Mouse (Mus musculus) ES-E14 (cell line): ENCODE results near the gene Tceal8. TPM values are rescaled to one million over a fixed set of nuclear protein-coding genes. Genes with fewer than 3 reads are reported as not detected.
"Not testable (repeated sequence)": the region's sequence is repeated elsewhere in the genome, so short reads cannot be mapped to it uniquely, and the experiment has no call there.

Experiments used
- DNase-seq: peaks from one replicate; pipeline ENCODE4 v3.0.0-alpha.2; 2013; ENCODE audit warnings: low read depth, low spot score
- H3K27ac ChIP-seq: 2 replicates; pipeline ENCODE4 v1.5.1; 2012; ENCODE audit warnings: low read depth, mild to moderate bottlenecking, low read length, moderate library complexity, mixed read lengths; ENCODE audit not compliant: poor library complexity, insufficient read depth, severe bottlenecking
- H3K36me3 ChIP-seq: 2 replicates; pipeline ENCODE4 v1.6.1; 2012; ENCODE audit warnings: mild to moderate bottlenecking, low read length, moderate library complexity, mixed read lengths; ENCODE audit not compliant: control insufficient read depth, poor library complexity, insufficient read depth, severe bottlenecking
- H3K4me1 ChIP-seq, 2 experiments: fragments of 150-350 bp in 1 of 2; sonication (generic) in 1 of 2; 2 replicates each; pipeline ENCODE4 v1.6.1; 2012; ENCODE audit warnings: low read length in 2 of 2, mild to moderate bottlenecking in 1 of 2, mixed read lengths in 1 of 2; ENCODE audit not compliant: control insufficient read depth in 2 of 2, insufficient read depth in 2 of 2, poor library complexity in 1 of 2
- H3K4me3 ChIP-seq, 2 experiments: fragments of 150-350 bp in 1 of 2; sonication (generic) in 1 of 2; 2 replicates each; pipeline ENCODE4 v1.5.1; 2012; ENCODE audit warnings: low read length in 2 of 2, low read depth in 1 of 2, mild to moderate bottlenecking in 1 of 2, mixed read lengths in 1 of 2; ENCODE audit not compliant: insufficient read depth in 1 of 2, poor library complexity in 1 of 2, severe bottlenecking in 1 of 2
- H3K9ac ChIP-seq: 2 replicates; pipeline ENCODE4 v1.6.1; 2012; ENCODE audit warnings: low read depth, mild to moderate bottlenecking, low read length, mixed read lengths; ENCODE audit not compliant: poor library complexity, insufficient read depth, severe bottlenecking
- H3K9me3 ChIP-seq: fragments of 150-350 bp; sonication (generic); 2 replicates; pipeline ENCODE4 v1.6.1; 2012; ENCODE audit warnings: low read depth, mild to moderate bottlenecking, low read length; ENCODE audit not compliant: control insufficient read depth, insufficient read depth
- CHD2 ChIP-seq: IDR thresholded peaks from 2 replicates; pipeline ENCODE4 v1.6.1; 2014; ENCODE audit warnings: mild to moderate bottlenecking, low read depth, low read length, inconsistent platforms
- HCFC1 ChIP-seq: IDR thresholded peaks from 2 replicates; pipeline ENCODE4 v1.6.1; 2012; ENCODE audit warnings: low read length, inconsistent platforms, borderline replicate concordance; ENCODE audit not compliant: insufficient read depth
- MAFK ChIP-seq: IDR thresholded peaks from 2 replicates; pipeline ENCODE4 v1.6.1; 2014; ENCODE audit warnings: mild to moderate bottlenecking, low read depth, low read length, inconsistent platforms; ENCODE audit not compliant: insufficient read depth
- ZC3H11A ChIP-seq: IDR thresholded peaks from 2 replicates; pipeline ENCODE4 v1.6.1; 2012; ENCODE audit warnings: low read depth, mild to moderate bottlenecking, inconsistent platforms, low read length, borderline replicate concordance
- ZNF384 ChIP-seq: IDR thresholded peaks from 2 replicates; pipeline ENCODE4 v1.6.1; 2012; ENCODE audit warnings: low read depth, low read length, inconsistent platforms
- in situ Hi-C, 2 experiments: fragments of 600-800 bp; cut with MboI; formaldehyde crosslinking; loops; one replicate each; pipeline ENCODE4 v1.15.1; 2025; ENCODE audit warnings: low sequenced_read_pairs in 2 of 2, inconsistent platforms in 1 of 2; ENCODE audit not compliant: unreplicated experiment in 2 of 2
- total RNA-seq: library from RNA; depleted of rRNA; stranded (reverse); fragments of 300-350 nt; gene quantifications from 2 replicates; pipeline ENCODE4 v1.2.3, GENCODE M21; 2012; rRNA removed

Gene Tceal8
- 35.5 and 76.2 TPM in 2 replicates for total RNA-seq

DNA sequence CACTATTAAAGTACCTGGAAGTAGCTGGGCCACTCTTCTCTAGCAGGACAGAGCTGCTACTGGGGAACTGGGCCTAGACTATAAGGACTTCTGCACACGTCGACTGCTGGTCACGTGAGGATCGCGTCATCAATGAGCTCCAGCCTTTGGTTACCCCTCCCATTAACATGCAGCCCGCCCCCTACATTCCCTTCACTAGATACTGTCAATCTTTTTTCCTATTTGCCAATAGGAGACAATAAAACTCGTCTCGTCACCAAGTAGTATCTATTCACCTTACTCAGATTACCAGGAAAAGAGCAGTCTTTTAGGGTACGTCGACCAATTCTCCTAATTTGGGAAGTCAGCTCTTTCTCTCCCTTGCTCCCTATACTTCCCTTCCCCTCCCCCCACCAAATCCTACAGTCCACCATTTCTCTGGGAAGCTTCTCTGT is at the start of gene Tceal8:
Gene Tceal8 (minus strand): TSS at position 225 of the 434 bp plus-strand sequence.
- peak within 1 kb of the TSS; percentile 82 for H3K27ac ChIP-seq
- in situ Hi-C loops, result no loop called here
- peak; percentile 84 for DNase-seq
- TF ChIP-seq CHD2, result no peak
- TF ChIP-seq MAFK, result peak; percentile 46; the same call in 1 of the 2 replicates
- no peak for TF ChIP-seq ZC3H11A
- peak; percentile 35; the same call in 1 of the 2 replicates for TF ChIP-seq HCFC1
- peak within 1 kb of the TSS; percentile 76 to 93 for H3K4me3 ChIP-seq
- H3K9me3 ChIP-seq, result no peaks in the 10 kb centered on the region
- H3K4me1 ChIP-seq, result peaks cover 0 to 3% of the 10 kb centered on the region in 2 experiments; a peak in 1 of 4 replicates
- no peaks in the 10 kb centered on the region for H3K36me3 ChIP-seq
- H3K9ac ChIP-seq, result peak within 1 kb of the TSS; percentile 85

GRCm38 (mm10) chrX:136216303-136216702 is 44.2 kb upstream of the Tceal8 start:
- H3K9ac ChIP-seq, result no peak overlapping the region
- H3K4me3 ChIP-seq, result no peak overlapping the region
- H3K4me1 ChIP-seq, result no peaks in the 10 kb centered on the region
- in situ Hi-C loops, result no loop called here
- TF ChIP-seq MAFK (no peak), ZNF384 (no peak), ZC3H11A (no peak), HCFC1 (no peak), CHD2 (no peak)
- H3K9me3 ChIP-seq, result no peaks in the 10 kb centered on the region
- no peak for DNase-seq
- H3K36me3 ChIP-seq, result no peaks in the 10 kb centered on the region; the same call in 1 of the 2 replicates
- no peak overlapping the region for H3K27ac ChIP-seq

DNA sequence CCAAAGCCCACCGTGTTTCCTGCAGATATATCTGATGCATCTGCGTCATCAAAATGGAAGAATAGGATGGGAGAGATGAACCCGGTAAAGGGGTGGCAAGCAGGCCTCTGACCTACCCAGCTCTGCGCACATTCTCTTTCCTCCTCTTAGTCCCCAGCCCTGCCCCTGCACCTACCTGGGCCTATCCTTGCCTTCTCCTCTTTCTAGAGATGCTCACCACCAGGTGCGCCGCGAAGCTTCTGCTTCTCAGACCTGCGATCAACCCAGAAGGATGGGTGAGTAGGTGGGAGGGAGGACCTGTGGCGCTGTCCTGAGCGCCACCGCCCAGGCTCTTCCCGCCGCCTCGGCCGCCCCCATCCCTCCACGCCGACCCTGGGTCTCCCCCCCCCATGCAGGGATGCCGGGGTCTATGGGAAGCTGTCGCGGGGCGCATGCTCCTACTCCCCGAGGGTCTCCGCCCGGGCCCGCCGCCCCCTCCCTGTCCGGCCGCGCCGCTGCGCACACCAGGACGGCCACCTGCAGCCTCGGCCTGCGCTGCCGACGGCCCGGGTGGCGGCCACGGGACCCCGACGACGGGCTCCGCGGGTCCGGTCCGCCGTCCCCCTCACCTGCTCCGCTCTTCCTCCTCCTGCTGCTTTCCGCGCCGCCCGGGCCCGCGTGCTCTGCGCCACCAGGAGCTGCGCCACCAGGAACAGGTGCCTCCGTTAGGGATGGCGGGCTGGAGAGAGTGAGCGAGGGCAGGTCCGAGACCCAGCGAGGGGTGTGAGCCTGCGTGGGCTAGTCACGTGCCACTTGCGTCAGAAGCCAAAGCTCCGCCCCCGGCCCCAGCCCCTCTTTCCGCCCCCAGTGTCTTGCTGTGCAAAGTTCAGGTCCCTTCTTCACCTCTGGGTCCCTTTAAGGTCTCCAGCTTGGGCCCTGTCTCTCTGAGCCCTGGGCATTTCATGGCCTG is 42.9 kb upstream of the Tceal8 start, which contains the start of the genes Tceal7 and Bex1:
Gene Tceal7 (plus strand): TSS at position 51 of the 949 bp plus-strand sequence.
Gene Bex1 (minus strand): TSS at position 785 of the 949 bp plus-strand sequence.
- H3K27ac ChIP-seq, H3K4me1 ChIP-seq, in situ Hi-C loops, DNase-seq, H3K9me3 ChIP-seq, H3K36me3 ChIP-seq: not testable (repeated sequence)
- Histone ChIP-seq H3K9ac (peak within 1 kb of the TSS; percentile 82), H3K4me3 (peak within 1 kb of the TSS; percentile 67 to 78)

DNA sequence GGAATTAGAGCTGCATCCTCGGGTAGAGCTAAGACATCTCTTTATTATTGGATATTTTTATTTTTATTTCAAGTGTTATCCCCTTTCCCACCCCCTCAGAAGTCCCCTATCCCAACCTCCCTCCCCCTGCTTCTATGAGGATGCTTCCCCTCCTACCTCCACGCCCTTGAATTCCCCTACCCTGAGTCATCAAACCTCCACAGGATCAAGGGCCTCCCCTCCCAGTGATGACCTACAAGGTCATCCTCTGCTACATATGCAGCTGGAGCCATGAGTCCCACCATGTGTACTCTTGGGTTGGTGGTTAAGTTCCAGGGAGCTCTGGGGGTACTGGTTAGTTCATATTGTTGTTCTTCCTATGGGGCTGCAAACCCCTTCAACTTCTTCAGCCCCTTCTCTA is 41.3 kb upstream of the Tceal8 start:
- in situ Hi-C loops, result no loop called here
- TF ChIP-seq HCFC1 (no peak), MAFK (no peak), CHD2 (no peak), ZNF384 (no peak), ZC3H11A (no peak)

More for the DNA sequence above, 41.3 kb upstream of the Tceal8 start:
- Histone ChIP-seq H3K36me3 (no peaks in the 10 kb centered on the region; the same call in 1 of the 2 replicates), H3K4me1 (no peaks in the 10 kb centered on the region), H3K9ac (no peak overlapping the region), H3K27ac (no peak overlapping the region), H3K4me3 (no peak overlapping the region), H3K9me3 (no peaks in the 10 kb centered on the region)
- DNase-seq, result no peak
